Mouse (Mus musculus): ENCODE results near the gene Tgm2. TPM values are rescaled to one million over a fixed set of nuclear protein-coding genes. Genes with fewer than 3 reads are reported as not detected.

Gene Tgm2
- total RNA-seq, 4 experiments from 2014 or later: 27.0 to 55.7 (median 39.4) TPM

DNA sequence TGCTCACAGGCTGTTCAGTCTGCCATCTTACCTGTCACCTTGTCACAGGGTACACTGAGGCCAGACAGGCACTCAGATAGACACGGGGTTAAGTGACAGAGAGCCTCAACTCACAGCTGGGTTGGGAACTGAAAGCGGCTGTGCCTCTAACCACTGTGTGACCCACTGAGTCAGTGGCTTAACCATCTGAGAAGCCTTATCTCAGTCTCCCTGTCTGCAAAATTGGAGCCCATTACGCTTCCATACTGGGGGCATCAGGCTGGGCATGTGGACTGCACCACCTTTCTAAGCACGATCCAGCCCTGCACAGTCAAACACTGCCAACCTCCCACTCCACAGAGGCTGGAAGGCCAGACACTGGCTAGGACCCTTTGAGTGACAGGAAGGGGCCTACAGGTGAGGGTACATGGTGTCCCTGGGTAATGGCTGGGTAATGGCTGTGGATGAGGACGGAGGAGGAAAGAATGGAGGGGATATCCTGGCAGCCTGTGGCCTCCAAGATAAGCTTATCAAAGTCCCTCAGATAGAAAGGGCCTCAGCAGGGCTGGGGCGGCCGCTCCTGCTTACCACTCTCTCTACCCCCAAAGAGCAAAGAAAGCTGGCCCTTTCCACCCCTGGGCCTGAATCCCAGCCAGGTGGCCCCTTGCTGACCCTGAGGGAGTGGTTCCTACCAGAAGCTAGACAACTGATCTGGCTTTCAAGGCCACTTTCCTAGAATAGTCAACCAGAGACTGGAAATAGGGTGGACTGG, 4.4 kb downstream of the Tgm2 start:
- DNase-seq (ENCODE audit: low spot score in 2 of 2): no peak

DNA sequence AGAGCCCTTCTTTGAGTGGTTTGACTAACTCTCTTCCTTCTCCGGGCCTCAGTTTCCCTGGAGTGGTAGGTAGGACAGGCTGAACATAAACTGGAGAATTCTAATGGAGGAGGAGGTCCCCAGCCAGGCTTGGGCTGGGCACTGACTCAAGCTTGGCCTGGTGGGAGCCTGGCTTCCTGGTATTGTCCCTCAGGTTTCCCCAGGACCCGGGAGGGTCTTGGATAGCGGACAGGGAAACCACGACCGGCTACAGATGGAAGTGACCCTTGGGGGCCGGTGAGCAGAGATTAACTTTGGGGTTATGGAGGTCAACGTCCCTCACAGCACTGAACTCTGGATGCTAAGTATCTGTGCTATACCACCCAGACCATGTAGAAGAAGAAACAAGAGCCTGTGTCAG, 5.0 kb downstream of the Tgm2 start:
- DNase-seq (ENCODE audit: low spot score in 2 of 2): no peak

DNA sequence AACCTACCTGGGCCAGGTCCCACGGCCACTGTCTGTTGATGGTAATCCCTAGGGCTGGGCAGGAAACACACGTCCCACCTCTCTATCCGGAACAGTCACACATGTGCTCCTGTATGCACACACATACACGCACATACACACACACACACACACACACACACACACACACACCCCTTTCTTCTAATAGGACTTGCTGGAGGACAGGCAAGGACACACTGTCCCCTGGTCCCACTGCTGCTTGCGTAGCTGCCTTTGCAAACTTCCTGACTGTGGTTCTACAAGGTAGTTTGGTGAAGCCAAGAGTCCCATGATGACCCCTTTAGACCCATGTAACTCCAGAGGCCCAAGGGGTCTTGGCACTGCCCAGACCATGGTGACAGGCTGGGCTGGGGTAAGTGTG, 5.6 kb downstream of the Tgm2 start:
- no peak for DNase-seq (ENCODE audit: low spot score in 2 of 2)

DNA sequence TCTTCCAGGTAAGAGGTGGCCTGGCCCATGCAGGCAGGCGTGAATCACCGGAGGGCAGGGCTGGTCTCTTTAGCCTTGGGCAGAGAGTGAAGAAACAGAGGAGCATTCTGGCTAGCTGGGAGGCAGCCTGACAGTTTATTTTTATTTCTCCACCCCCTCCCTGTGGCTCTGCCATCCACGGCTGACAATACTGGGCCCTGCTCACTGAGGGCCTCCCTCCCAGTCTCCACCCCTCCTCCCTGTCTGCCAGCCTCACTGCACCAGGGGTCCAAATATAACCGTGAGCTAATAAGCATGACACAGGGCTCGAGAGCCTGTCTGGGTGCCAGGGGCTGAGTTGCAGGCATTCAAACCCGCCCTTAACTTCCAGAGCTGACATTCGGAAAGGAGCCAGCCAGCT, 6.6 kb downstream of the Tgm2 start:
- peak; percentile 87 to 92 for DNase-seq (ENCODE audit: low spot score in 2 of 2)

DNA sequence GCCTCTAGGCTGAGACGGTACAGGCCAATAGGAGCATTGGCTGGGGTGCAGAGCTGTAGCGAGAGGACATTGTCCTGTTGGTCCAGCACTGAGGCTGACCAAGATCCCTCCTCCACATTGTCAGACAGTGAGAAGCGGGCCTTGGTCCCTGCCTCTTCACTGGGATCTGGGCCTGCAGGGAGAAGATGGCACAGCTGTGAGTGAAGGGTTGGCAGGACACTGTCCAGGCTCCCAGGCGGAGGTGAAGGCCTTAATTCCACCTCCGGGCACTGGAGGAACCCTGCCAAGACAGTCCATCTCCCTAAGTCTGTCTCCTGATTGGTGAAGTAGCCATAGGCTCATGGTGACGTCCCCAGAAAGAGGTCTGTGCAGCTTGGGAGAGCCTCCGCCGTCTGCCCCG, 7.5 kb downstream of the Tgm2 start:
- no peak for DNase-seq (ENCODE audit: low spot score in 2 of 2)

DNA sequence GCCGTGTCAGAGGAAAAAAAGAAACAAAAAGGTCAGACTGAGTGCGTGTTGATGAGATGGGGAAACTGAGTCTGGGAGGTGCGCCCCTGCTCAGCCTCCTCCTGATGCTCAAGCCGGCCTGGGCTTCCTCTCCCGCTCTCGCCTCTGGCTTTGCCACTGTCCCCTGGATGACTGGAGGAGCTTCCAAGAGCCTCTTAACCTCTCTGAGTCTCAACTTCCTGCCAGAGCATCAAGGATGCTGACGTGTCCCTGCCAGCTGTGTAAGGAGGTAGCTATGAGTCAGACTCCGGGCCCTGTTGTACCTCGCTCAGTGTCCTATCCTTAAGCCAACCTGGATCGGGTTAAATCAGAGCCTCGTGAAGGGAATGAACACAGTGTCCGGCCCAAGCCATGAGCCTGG, 8.5 kb downstream of the Tgm2 start:
- no peak for DNase-seq (ENCODE audit: low spot score in 2 of 2)

DNA sequence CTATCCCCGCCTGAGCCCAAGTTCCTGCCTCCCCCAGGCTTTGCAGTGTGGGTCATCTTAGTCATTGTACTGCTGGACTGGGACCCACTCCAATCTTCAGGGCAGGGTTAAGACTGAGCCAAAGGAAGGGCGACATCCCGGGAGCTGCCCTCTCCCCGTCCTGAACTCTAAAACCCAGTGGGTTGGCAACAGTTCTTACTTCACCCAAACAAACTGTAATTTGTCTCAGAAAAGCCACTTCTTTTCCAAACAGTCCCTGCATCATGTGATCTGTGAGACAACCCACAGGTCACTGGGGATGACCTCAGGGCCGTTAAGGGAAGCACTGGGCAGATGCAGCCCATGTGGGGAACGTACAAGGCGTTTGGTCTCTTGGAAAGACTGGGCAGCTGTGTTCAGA, 10.0 kb downstream of the Tgm2 start:
- DNase-seq (ENCODE audit: low spot score in 2 of 2): no peak

DNA sequence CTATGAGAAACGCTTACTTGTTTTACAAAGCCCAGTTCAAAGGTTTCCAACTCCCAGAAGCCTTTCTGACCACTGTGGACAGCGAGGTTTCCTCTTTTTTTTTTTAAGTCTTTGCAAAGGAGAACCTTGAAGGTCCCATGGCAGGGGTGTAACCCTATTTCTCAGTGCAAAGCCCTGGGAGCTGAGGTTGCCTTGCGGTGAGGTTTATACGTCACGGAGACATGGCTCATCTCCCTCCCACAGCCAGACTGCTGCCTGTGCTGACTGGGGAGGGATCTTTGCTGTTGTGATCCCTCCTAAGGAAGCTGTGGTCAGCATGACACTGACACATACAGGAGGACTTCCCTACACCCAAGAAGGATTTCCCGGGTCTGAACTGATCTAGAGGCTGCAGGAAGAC, 13.2 kb downstream of the Tgm2 start:
- no peak for DNase-seq (ENCODE audit: low spot score in 2 of 2)

DNA sequence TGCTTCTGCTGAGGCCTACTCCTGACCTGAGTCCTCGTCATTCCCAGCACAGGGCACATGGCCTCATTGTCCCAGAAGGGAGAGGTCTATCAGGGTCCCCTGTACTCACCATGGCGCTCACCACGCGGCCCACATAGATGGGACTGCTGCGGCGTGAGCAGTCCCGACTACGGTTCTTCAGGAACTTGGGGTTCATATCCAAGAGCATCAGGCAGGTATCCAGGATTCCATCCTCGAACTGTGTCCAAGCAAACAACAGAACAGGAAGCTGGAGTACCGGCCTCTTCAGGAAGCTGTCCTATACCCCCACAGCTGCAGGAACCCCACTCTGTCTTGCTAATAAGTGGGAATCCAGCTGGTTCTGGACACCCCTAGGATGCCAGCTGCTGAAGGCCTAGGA, 13.9 kb downstream of the Tgm2 start:
- no peak for DNase-seq (ENCODE audit: low spot score in 2 of 2)

DNA sequence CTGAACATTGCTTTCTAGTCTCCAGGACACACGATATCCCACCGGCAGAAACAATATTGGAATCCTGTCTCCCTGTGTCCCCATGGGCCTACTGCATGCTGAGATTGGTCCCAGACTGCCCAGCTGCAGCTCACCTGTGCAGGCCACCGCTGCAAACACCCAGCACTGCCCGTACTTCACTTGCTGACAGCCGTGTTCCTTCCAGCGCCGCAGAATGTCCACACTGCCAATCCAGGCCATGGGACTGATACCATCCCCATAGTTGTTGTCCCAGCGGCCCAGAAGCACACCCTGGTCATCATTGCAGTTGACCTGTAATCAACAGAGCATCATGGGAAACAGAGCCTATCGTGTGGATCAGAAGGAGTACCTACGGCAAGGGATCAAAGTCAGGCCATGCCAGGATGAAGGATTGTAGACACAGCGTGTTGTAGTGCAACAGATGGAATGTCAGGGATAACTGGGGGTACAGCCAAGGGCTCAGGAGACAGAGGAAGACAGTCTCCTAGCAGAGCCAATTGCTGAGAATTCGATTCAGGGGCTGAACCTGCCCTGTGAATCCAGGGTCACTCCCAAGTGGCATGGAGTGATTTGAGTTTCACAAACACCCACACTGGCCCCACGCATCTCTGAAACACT, 14.9 kb downstream of the Tgm2 start:
- DNase-seq (ENCODE audit: low spot score in 2 of 2): no peak

DNA sequence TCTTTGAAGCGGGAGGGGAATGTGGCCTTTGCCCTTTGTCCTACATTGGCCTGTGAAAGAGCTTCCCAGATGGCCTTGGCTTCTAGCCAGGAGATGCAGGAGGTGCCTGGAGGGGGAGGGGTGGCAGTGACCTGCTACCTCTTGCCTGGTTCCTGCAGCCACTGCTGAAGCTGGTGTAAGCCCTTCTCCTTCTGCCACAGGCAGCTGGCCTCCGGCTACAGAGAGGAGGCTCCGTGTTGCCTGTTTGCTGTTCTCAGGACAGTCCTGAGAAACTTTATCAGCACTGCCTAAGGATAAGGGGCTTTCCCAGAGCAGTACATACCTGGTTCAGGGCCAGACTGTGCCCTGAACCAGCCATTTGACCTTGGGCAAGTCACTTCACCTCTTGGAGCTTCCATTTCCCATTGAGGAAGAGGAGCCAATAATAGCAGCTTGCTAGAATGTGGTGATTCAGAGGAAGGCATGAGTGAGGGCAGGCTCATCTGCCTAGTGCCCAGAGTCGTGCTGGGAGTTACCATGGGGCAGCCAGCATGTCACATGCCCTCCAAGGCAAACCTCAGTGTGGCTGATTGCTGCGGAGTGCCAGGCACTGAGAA, 15.7 kb downstream of the Tgm2 start:
- peak; percentile 59 to 66 for DNase-seq (ENCODE audit: low spot score in 2 of 2)

DNA sequence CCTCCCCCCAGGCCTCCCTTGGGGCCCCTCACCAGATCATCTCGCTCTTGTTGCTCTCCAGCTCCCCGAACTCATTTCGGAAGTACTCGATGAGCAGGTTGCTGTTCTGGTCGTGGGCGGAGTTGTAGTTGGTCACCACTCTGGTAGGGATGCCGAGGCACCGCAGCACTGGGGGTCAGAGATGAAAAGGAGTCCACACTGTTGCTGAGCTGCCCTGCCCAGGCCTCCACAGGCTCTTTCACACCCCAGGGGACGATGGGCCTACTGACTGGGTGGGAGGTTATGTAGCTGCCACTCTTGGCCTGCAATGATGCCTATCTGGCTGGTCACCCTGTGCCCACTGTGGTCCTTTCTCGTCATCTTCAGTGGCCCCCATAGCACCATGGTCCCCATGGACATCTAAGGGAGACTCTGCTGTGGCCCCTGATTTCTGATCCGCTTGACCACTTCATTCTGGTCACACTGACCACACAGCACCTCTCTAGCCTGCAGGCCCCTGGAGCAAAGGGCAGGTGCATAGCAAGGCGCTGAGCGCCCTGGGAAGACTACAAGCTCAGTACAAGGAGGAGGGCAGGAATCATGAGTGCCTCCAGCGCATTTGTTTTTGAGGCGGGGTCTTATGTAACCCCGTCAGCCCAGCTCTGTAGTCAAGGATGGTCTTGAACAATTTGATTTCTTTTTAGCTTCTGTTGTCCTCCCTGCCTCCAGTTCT, 16.8 kb downstream of the Tgm2 start:
- no peak for DNase-seq (ENCODE audit: low spot score in 2 of 2)

DNA sequence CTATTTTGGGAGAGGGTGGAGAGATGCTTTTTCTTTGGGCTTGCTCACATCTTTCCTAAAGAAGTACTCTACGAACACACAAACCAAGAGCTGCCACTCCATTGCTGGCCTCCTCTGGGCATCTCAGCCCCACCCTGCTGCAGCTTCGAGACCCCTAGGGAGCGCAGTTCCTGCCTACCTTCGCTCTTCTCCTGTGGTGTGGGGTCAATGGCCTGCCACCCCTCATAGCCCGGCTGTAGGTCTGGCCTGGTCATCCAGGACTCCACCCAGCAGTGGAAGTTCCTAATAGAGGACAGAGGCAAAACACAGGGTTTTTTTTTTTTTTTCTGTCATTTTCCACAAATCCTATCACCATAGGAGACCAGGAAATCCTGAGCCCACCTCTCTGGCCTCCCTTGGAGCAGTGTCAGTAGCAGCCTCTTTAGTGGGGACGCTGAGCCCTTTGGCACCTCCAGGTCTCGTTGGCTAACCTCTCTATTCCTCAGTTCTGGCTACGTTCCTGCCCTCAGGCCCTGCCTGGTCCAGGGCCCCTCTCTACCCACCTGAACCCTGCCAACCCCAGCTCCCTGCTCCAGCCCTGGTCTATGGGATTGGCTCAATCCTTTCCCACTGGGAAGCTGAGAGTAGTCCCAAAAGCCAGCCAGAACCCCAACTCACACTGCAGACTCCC, 17.6 kb downstream of the Tgm2 start:
- DNase-seq (ENCODE audit: low spot score in 2 of 2): no peak

DNA sequence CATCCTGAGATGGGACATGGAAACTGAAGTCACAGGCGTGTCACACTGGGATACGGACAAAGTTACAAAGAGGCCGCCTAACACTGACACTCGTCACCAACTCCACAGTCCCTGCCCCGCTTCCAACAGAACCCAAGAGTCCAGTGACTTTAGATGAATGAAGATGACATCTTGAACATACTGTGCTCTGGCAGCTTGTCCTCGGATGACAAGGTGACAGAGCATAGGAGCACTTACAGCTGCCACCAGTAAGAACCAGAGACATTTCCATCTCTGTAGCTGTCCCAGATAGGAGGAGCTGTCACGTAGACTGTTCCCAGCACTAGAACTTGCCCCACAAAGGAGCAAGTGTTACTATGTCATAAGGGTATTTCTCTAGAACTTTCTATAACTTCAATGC, 18.4 kb downstream of the Tgm2 start:
- no peak for DNase-seq (ENCODE audit: low spot score in 2 of 2)

DNA sequence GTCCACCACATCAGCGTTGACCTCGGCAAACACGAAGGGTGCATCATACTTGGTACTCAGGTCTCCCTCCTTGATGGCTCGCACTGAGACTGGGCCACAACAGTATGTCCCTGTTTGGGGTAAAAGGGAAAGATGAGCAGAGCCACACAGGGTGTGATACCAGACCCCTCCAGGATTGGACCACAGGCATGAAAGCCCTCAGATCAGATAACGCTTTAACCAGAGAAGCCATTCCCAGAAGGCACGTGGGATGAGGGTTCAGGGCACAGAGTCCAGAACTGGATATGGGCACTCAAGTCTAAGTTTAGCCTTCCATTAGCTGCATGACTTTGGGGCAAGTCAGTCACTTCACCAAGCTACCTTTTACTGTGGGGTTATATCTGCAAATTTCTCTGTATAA, 19.0 kb downstream of the Tgm2 start:
- DNase-seq (ENCODE audit: low spot score in 2 of 2): peak in 1 of 2 experiments; percentile 54

DNA sequence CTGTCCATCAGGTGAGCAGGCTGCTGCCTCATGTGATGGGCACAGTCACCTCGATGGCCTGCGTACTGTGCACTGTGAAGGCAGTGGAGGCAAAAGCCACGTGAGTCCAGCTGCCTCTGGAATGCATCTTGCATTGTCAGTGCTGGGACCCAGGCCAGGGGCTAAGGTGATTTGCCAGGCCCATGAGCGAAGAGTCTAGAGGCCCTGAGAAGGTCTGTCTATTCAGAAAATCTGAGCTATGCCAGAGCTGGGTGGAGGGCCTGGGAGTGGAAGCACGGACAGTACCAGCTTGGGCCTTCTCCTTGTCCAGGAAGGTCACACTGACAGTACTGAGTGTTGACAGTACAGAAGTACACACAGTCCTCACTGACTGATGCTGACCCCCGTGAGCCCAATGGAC, 23.4 kb downstream of the Tgm2 start:
- no peak for DNase-seq (ENCODE audit: low spot score in 2 of 2)

DNA sequence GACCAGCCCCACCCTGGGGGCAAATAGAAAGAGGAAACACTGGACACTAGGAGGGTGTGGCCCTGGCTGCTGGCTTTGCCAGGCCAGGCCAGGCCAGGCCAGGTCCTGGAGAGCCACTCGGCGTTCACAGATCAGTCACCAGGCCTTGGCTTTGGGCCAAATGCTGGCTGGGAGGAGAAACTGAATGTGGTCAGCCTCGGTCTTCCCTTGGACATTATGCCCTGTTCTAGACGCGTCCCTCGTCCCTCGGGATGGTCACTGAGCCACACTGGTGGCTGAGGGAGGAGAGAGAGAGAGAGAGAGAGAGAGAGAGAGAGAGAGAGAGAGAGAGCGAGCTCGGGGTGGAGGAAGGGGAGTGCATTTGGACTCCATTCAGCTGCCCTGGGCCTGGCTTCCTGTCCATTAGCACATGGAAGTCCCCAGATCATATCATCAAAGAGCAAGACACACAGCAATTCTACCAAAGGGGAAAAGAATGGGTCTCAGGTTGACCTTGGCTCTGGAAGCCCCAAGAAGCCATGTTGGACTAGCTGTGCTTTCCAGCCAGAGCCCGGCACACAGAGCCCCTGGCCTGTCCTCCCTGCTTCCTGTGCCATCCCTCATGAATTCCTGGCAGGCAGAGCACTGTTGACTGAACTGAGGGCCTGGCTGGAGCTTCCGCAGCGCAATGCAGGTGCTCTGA, 24.4 kb downstream of the Tgm2 start:
- peak; percentile 76 to 81 for DNase-seq (ENCODE audit: low spot score in 2 of 2)

DNA sequence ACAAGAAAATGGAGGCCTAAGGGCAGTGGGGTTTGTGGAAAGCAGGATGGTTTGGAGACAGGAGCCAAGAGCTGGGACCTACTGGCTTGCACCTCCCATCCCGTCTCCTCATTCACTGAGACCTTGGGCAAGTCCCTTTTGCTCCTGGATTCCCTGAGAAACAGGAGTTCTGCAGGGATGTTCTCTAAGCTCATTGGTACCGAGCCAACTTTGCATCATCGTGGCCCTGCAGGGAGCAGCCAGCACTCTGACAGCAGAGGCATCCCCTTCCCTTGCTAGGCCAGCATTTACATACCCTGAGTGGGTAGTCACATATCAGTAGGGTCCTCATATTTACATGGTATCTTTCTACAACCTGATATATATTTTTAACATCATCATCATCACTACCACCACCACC, 25.4 kb downstream of the Tgm2 start:
- DNase-seq (ENCODE audit: low spot score in 2 of 2): no peak

DNA sequence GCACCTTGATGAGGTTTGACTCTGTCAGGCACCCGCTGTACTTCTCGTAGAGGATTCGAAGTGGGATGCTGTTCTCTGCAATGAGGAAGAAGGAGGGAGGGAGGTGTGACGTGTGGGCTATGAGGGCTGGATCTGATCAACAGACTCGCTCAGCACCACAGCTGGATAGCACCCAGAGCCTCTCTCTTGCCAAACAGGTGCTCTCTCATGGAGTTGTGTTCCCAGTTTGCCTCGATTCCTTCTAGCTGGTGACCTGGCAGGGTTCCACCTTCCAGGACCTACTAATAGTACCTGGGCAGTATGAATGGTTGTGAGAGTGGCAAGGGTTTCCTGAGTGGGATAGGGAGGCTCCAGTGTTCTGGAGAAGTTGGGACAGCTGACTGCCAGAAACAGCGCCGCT, 26.0 kb downstream of the Tgm2 start:
- no peak for DNase-seq (ENCODE audit: low spot score in 2 of 2)

DNA sequence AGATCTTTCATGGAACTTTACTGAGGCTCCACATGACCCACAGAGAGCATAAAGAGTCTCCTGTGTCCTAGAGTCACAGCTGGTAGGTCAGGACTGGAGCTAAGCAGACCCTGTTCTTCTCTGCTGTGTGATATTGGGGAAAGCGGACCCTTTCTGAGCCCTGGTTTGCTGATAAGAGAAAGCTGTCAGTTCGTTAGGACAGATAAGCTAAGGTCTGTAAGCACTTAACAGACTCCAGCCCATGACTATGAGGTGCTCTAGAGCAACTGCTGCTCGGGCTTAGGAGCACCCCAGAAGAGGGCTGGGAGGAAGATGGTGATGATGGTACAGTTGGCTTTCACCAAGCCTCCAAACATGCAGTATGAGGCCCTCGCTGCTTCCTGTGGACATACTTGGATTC, 27.1 kb downstream of the Tgm2 start:
- no peak for DNase-seq (ENCODE audit: low spot score in 2 of 2)

DNA sequence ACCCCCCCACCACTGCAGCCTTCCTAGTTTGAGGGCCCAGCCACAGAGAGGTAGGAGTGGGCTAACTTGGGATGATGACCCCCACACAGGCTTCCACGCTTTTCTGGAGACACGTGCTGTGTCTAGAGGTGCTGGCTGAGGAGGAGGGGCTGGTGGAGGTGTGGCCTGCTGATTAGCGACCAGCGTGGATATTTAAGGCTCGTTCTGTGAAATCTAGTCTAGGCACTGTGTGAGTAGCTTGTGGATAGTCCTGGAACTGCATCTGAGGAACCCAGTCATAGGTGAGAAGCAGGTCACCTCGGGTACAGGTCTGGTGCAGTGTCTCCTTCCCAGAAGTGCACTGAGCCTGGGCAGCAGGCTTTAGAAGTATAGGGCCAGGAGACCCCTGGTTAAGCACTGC, 29.6 kb downstream of the Tgm2 start:
- DNase-seq (ENCODE audit: low spot score in 2 of 2): no peak

All from gastrocnemius, adult 8-10 months (tissue).